Comparison of ENCODE assay signal across 28 mouse cellular contexts in the genomic region with DNA sequence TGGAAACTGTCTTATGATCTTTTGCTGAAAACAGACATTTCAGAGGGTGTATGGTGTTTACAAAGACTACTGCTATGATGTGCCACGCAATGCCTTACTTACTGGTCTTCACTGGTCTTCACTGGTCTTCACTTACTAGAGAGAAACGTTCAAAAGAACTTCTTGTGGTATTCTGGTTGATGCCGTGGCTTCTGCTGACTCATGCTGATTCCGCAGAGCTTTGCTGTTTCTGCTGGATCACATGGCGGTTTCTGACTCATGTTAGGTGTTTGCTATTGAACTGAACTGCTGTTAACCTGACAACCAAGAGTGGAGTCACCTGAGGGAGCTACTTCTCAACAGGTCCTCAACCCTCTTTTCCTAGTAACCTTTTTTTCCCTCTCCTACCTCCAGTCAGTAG. TPM values are rescaled to one million over a fixed set of nuclear protein-coding genes. Genes with fewer than 3 reads are reported as not detected.
DNase-seq lines count a peak whose midpoint lies in the region; ATAC-seq and TF ChIP-seq lines count a peak whose summit lies in the region.
"Had no signal": no experiment of that assay in that cellular context is flagged by ENCODE, and none has a peak within 500 bp of the region (broad histone marks: within the 10 kb centered on the region; RNA-seq: fewer than 3 reads in every experiment).

No protein-coding gene starts in this region.

- no peaks in the 10 kb centered on the region for H3K9me3 ChIP-seq in liver, postnatal 0 days (ENCODE audit: low read length)
- no peaks in the 10 kb centered on the region for H3K9me3 ChIP-seq in midbrain, embryonic 10.5 days (replicated peaks)
- H3K9me3 ChIP-seq: embryonic facial prominence, embryonic 10.5 days; embryonic facial prominence, embryonic 12.5 days; forebrain, embryonic 13.5 days; forebrain, embryonic 15.5 days had no signal

- peaks cover 23% of the 10 kb centered on the region for H3K27me3 ChIP-seq in liver, postnatal 0 days (ENCODE audit: insufficient read depth, low read length)
- peaks cover 44% of the 10 kb centered on the region for H3K27me3 ChIP-seq in midbrain, embryonic 10.5 days (ENCODE audit: low read depth, poor library complexity, severe bottlenecking)
- H3K27me3 ChIP-seq: CH12.LX had no signal

- no peak for ATAC-seq in liver, postnatal 0 days
- ATAC-seq: activated CD4-positive, CD25-positive, alpha-beta regulatory T cell, adult 4 months; CD4-positive, CD25-positive, alpha-beta regulatory T cell, adult 4 months; forebrain, embryonic 13.5 days; forebrain, embryonic 15.5 days; forebrain, postnatal 0 days; Patski had no signal

- no peaks in the 10 kb centered on the region for H3K36me3 ChIP-seq in liver, postnatal 0 days (replicated peaks; ENCODE audit: insufficient read depth, low read length)
- no peaks in the 10 kb centered on the region for H3K36me3 ChIP-seq in midbrain, embryonic 10.5 days
- H3K36me3 ChIP-seq: embryonic facial prominence, embryonic 10.5 days; embryonic facial prominence, embryonic 12.5 days; forebrain, embryonic 15.5 days; G1E had no signal

- H3K27ac ChIP-seq in liver, postnatal 0 days (ENCODE audit: low read depth), result no peak overlapping the region
- no peak overlapping the region for H3K27ac ChIP-seq in midbrain, embryonic 10.5 days (replicated peaks)
- H3K27ac ChIP-seq: embryonic facial prominence, embryonic 10.5 days; embryonic facial prominence, embryonic 12.5 days; forebrain, embryonic 13.5 days; forebrain, embryonic 15.5 days had no signal

- H3K4me3 ChIP-seq in liver, postnatal 0 days (ENCODE audit: low read depth, low read length), result no peak overlapping the region
- no peak overlapping the region for H3K4me3 ChIP-seq in midbrain, embryonic 10.5 days
- H3K4me3 ChIP-seq: embryonic facial prominence, embryonic 10.5 days; embryonic facial prominence, embryonic 12.5 days; forebrain, embryonic 13.5 days; forebrain, embryonic 15.5 days had no signal

- no peak overlapping the region for H3K9ac ChIP-seq in liver, postnatal 0 days (replicated peaks)
- H3K9ac ChIP-seq: embryonic facial prominence, embryonic 12.5 days; forebrain, embryonic 13.5 days; forebrain, embryonic 15.5 days; forebrain, postnatal 0 days had no signal

- DNase-seq in liver (peak; percentile 7), 416B (ENCODE audit: low read depth) (peak; percentile 0), ES-CJ7 (ENCODE audit: low read depth, low spot score) (peak; percentile 15), R1 (ENCODE audit: low read depth, low spot score) (peak; percentile 54)
- no peak for DNase-seq in liver, postnatal 0 days
- DNase-seq in right cerebral cortex, adult 18-20 months, result no peak
- no peak for DNase-seq in midbrain, embryonic 10.5 days (ENCODE audit: low spot score)
- DNase-seq in layer of hippocampus, adult 8-10 months (ENCODE audit: low spot score in 2 of 2), result no peak
- DNase-seq: adrenal gland, adult 8-10 months; adrenal gland, postnatal 14 days; adrenal gland, postnatal 36 days; B cell, adult 2 months; cerebellum, adult 11-12 months; cerebellum, adult 2 months; cerebellum, adult 9-10 months; cerebellum, postnatal 10 days; cerebellum, postnatal 25 days; forebrain, postnatal 0 days had no signal

- TF ChIP-seq EP300 in liver, postnatal 0 days (IDR thresholded peaks at IDR 0.05; ENCODE audit: low read depth), result no peak

- H3K4me2 ChIP-seq in liver, postnatal 0 days (ENCODE audit: low read depth, low read length), result no peak overlapping the region
- H3K4me2 ChIP-seq: embryonic facial prominence, embryonic 12.5 days; forebrain, embryonic 13.5 days; forebrain, embryonic 15.5 days had no signal

- 62% methylated on average over 5 of the region's 5 CpGs for WGBS in liver, postnatal 0 days (ENCODE audit: insufficient replicate concordance)
- WGBS in midbrain, embryonic 10.5 days, result 84% methylated on average over 5 of the region's 5 CpGs

- no peak for TF ChIP-seq CTCF in liver, postnatal 0 days (IDR thresholded peaks at IDR 0.05; ENCODE audit: low read depth)

- no peaks in the 10 kb centered on the region for H3K4me1 ChIP-seq in liver, postnatal 0 days (ENCODE audit: insufficient read depth)
- H3K4me1 ChIP-seq in midbrain, embryonic 10.5 days, result peaks cover 19% of the 10 kb centered on the region

RNA-seq across cellular contexts. Expression of gene Pdzrn4, which starts 1.9 kb away (rescaled TPM):
- polyA plus RNA-seq in liver, postnatal 0 days (2015; fragmentation: Nextera tagmentation; extraction: Ambion mirVana), result not detected in 2 replicates
- polyA plus RNA-seq in midbrain, embryonic 10.5 days (2016; fragmentation: Nextera tagmentation; extraction: Ambion mirVana), result 6.3 and 7.7 TPM in 2 replicates
- 1 to 10 TPM; 6.7 to 9.2 (median 7.3) TPM for total RNA-seq in layer of hippocampus, adult 8-10 months (2022)
- total RNA-seq: adrenal gland, adult 18-20 months; adrenal gland, adult 8-10 months; adrenal gland, postnatal 14 days; adrenal gland, postnatal 36 days; CH12.LX had no signal
- polyA plus RNA-seq: G1E, Patski had no signal

Comparison
In these comparisons a context has a peak if more than half of its experiments do, and no peak if none do; other contexts are left out.
1. DNase-seq: peak in liver (single experiment), 416B (single experiment), ES-CJ7 (single experiment) and R1 (single experiment); none in liver, postnatal 0 days (single experiment), right cerebral cortex, adult 18-20 months (single experiment), midbrain, embryonic 10.5 days (single experiment) and layer of hippocampus, adult 8-10 months (0 of 2).